Mouse (Mus musculus) neural tube, embryonic 13.5 days (tissue): ENCODE measurements around the gene Inpp1. TPM values are rescaled to one million over a fixed set of nuclear protein-coding genes. Genes with fewer than 3 reads are reported as not detected.

Source experiments
- ATAC-seq: fragments of 200-750 bp; cut with Nextera tagmentation; 2 replicates; pipeline ENCODE4 v1.8.0; 2017; ENCODE audit warnings: low read depth, mild to moderate bottlenecking, moderate TSS enrichment, moderate library complexity
- H3K27ac ChIP-seq: fragments of 300-500 bp; sonication (generic); replicated peaks from 2 replicates; pipeline ENCODE4 v1.5.1; 2015; ENCODE audit warnings: moderate library complexity, mild to moderate bottlenecking, inconsistent platforms
- H3K27me3 ChIP-seq: fragments of 300-500 bp; sonication (generic); 2 replicates; pipeline ENCODE4 v1.6.1; 2015; ENCODE audit warnings: mild to moderate bottlenecking, inconsistent platforms
- H3K36me3 ChIP-seq: fragments of 300-500 bp; sonication (generic); 2 replicates; pipeline ENCODE4 v1.6.1; 2015; ENCODE audit warnings: mild to moderate bottlenecking, inconsistent platforms
- H3K4me1 ChIP-seq: fragments of 300-500 bp; sonication (generic); replicated peaks from 2 replicates; pipeline ENCODE4 v1.6.1; 2015; ENCODE audit warnings: inconsistent platforms
- H3K4me2 ChIP-seq: fragments of 300-500 bp; sonication (generic); 2 replicates; pipeline ENCODE4 v1.6.1; 2015; ENCODE audit warnings: inconsistent platforms, mild to moderate bottlenecking, moderate library complexity
- H3K4me3 ChIP-seq: fragments of 300-500 bp; sonication (generic); 2 replicates; pipeline ENCODE4 v1.5.1; 2015; ENCODE audit warnings: mild to moderate bottlenecking, inconsistent platforms
- H3K9ac ChIP-seq: fragments of 300-500 bp; sonication (generic); 2 replicates; pipeline ENCODE4 v1.6.1; 2015; ENCODE audit warnings: moderate library complexity, mild to moderate bottlenecking, inconsistent platforms
- H3K9me3 ChIP-seq: fragments of 300-500 bp; sonication (generic); 2 replicates; pipeline ENCODE4 v1.6.1; 2016; ENCODE audit warnings: inconsistent platforms
- WGBS: fragments of 180-500 bp; shearing (Covaris S2); methylation state at CpG from one replicate; pipeline ENCODE4 v1.1.7; 2015; 5-methylcytosine and 5-hydroxymethylcytosine counted together
- polyA plus RNA-seq: library from polyadenylated mRNA; unstranded; fragments of >200 nt; fragmentation: Nextera tagmentation; extraction: Ambion mirVana; gene quantifications from 2 replicates; pipeline ENCODE4 v1.2.1, GENCODE M21; 2015

Inpp1 gene
- polyA plus RNA-seq, 1 experiment from 2014 or later, result 28.6 TPM

GRCm38 (mm10) chr1:52816232-52816891 lies 1.1 kb downstream of the Inpp1 start:
- Histone ChIP-seq H3K4me2 (peak overlapping the region; percentile 71), H3K36me3 (no peaks in the 10 kb centered on the region; the same call in 1 of the 2 replicates), H3K9me3 (no peaks in the 10 kb centered on the region), H3K4me3 (peak overlapping the region; percentile 77), H3K27me3 (no peaks in the 10 kb centered on the region), H3K9ac (peak overlapping the region; percentile 93), H3K27ac (peak overlapping the region; percentile 87), H3K4me1 (peaks cover 26% of the 10 kb centered on the region)
- 66% methylated on average over 13 of the region's 13 CpGs for WGBS
- ATAC-seq, result peak; percentile 34

DNA sequence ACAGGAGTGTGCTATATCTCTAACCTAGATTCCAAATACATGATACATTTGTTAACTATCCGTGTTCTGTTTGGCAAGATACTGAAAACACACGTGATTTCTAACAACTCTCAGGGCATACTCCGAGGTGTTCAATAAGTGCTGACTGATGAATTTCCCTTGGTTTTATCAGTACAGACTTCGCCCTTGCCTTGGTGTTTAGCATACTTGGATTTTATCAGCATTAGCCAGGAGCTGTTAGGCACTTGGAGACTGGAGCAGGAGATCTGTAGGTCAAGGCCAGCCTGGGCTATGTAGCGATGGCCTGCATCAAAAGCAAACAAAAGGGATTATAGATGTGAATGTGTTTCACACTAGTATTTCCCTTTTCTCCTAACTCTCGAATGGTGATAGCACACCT lies 9.0 kb downstream of the Inpp1 start:
- Histone ChIP-seq H3K9ac (no peak overlapping the region), H3K4me2 (no peak overlapping the region), H3K27me3 (no peaks in the 10 kb centered on the region), H3K9me3 (no peaks in the 10 kb centered on the region), H3K27ac (no peak overlapping the region), H3K4me1 (no peaks in the 10 kb centered on the region), H3K4me3 (no peak overlapping the region), H3K36me3 (peaks cover 10% of the 10 kb centered on the region)
- ATAC-seq, result no peak
- 87% methylated on average over 6 of the region's 6 CpGs for WGBS

DNA sequence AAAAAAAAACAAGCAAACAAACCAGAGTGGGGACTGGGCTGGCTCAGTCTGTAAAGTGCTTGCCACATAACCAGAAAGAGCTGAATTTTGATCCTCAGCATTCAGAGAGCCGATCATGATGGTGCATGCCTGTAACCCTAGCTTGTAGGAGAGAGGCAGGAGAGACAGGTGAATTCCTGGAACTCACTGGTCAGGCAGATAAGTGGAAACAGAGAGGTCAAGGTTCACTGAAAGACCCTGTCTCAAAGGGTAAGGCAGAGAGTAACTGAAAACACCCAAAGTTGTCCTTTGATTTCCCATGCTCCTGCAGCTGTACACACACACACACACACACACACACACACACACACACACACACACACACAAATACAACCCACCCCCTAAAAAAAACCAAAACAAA lies 12.4 kb downstream of the Inpp1 start:
- Histone ChIP-seq H3K9me3 (no peaks in the 10 kb centered on the region), H3K9ac (no peak overlapping the region), H3K36me3 (peaks cover 8% of the 10 kb centered on the region; the same call in 1 of the 2 replicates), H3K4me1 (no peaks in the 10 kb centered on the region), H3K27me3 (no peaks in the 10 kb centered on the region), H3K27ac (no peak overlapping the region), H3K4me2 (no peak overlapping the region), H3K4me3 (no peak overlapping the region)
- WGBS, result 92% methylated on average over 1 of the region's 1 CpGs
- ATAC-seq, result no peak

DNA sequence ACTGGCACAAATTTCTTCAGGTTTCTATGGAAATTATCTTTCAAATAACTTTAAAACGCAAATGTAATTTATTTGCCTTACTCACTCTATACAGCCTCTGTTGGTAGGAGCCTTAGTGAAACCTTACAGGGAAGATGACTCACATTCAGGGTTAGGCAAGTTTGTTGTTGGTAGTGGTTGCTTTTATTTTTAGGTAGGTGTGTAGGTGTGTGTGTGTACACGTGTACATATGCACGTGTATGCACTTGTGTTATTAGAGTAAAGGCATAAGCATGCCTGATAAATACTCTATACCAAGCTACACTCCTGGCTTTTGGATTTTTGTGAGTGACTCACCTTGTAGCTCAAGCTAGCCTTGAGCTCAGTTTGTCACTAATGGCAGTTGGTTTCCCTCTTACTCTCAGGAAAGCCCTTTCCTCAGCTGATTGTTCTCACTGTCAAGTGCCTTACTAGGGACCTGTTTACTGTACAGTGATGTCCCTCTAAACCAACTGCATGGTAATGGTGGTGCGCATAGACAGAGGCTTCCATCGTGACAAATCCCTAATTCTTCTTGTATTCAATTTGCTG lies 15.0 kb downstream of the Inpp1 start:
- ATAC-seq, result no peak
- no peaks in the 10 kb centered on the region for H3K9me3 ChIP-seq
- 96% methylated on average over 5 of the region's 5 CpGs for WGBS
- no peak overlapping the region for H3K27ac ChIP-seq
- H3K4me3 ChIP-seq, result no peak overlapping the region
- H3K27me3 ChIP-seq, result no peaks in the 10 kb centered on the region
- 0 out of 2 replicates have a peak, but pooled peaks cover 4% of the 10 kb centered on the region for H3K4me1 ChIP-seq
- no peak overlapping the region for H3K4me2 ChIP-seq
- no peak overlapping the region for H3K9ac ChIP-seq
- 0 out of 2 replicates have a peak, but pooled peaks cover 2% of the 10 kb centered on the region for H3K36me3 ChIP-seq

DNA sequence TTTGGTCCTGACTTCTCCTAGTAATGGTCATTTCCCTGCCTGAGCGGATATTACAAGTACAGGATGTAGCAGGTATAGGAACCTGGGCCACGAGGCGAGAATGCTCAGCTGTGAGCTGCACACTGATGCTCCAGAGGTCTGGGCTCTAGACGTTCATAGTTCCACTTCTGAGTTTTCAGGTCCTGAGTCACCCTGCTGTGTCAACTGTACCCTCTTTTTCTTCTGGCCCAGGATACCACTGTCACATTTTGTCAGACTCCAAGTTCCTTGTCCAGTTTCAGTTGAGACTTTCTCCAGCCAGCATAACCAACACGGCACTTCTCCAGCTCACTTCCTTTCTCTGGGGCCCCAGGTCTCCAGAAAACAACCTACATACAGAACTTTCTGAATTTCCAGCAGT lies 15.8 kb downstream of the Inpp1 start:
- Histone ChIP-seq H3K4me1 (0 out of 2 replicates have a peak, but pooled peaks cover 4% of the 10 kb centered on the region), H3K4me2 (no peak overlapping the region), H3K27ac (no peak overlapping the region), H3K9me3 (no peaks in the 10 kb centered on the region), H3K27me3 (no peaks in the 10 kb centered on the region), H3K36me3 (0 out of 2 replicates have a peak, but pooled peaks cover 2% of the 10 kb centered on the region), H3K9ac (no peak overlapping the region), H3K4me3 (no peak overlapping the region)
- 84% methylated on average over 5 of the region's 5 CpGs for WGBS
- ATAC-seq, result no peak

DNA sequence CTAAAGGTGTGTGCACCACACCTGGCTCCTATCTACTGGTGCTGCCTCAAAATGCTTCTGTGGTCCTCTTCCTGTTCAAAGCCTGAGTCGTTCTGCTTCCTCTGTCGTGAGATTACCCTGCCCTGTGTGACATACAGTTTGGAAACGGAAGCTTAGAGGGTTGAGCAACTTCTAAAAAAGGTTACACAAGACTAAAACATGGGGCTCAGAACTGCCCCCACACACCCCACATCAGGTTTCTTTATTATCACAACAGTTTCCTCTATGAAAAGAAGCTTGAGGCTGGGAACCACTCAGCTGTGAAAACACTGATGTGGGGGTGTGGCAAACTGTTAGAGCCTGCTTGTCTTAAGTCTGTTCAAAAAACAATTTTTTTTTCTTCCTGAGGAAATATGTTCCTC lies 17.1 kb downstream of the Inpp1 start:
- H3K36me3 ChIP-seq, result 0 out of 2 replicates have a peak, but pooled peaks cover 2% of the 10 kb centered on the region
- no peak overlapping the region for H3K9ac ChIP-seq
- H3K4me2 ChIP-seq, result no peak overlapping the region
- WGBS, result 70% methylated on average over 3 of the region's 3 CpGs
- ATAC-seq, result no peak
- H3K27me3 ChIP-seq, result no peaks in the 10 kb centered on the region
- H3K9me3 ChIP-seq, result no peaks in the 10 kb centered on the region
- no peak overlapping the region for H3K27ac ChIP-seq
- no peak overlapping the region for H3K4me3 ChIP-seq
- H3K4me1 ChIP-seq, result 0 out of 2 replicates have a peak, but pooled peaks cover 4% of the 10 kb centered on the region

DNA sequence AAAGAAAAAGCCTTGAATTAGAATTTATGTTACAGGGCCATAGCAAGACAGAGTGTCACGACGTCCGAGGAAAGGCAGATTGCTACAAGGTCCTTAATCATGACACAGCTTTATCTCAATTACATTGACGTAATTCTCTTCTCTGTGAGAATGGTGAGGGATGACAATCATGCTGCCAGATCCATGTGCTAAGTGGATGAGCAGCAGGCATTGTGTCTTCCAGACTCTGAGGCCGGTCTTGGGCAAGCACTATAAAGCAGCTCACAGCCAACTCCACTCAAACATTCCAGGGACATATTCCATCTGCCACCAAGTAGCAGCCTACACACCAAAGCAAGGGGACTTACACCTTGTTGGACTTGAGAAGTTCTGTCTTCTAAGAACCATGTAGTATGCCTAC lies 17.7 kb downstream of the Inpp1 start:
- Histone ChIP-seq H3K27me3 (no peaks in the 10 kb centered on the region), H3K9ac (no peak overlapping the region), H3K4me3 (no peak overlapping the region), H3K4me1 (0 out of 2 replicates have a peak, but pooled peaks cover 4% of the 10 kb centered on the region), H3K9me3 (no peaks in the 10 kb centered on the region), H3K36me3 (peaks cover 3% of the 10 kb centered on the region), H3K27ac (no peak overlapping the region), H3K4me2 (no peak overlapping the region)
- WGBS, result 73% methylated on average over 5 of the region's 5 CpGs
- no peak for ATAC-seq

DNA sequence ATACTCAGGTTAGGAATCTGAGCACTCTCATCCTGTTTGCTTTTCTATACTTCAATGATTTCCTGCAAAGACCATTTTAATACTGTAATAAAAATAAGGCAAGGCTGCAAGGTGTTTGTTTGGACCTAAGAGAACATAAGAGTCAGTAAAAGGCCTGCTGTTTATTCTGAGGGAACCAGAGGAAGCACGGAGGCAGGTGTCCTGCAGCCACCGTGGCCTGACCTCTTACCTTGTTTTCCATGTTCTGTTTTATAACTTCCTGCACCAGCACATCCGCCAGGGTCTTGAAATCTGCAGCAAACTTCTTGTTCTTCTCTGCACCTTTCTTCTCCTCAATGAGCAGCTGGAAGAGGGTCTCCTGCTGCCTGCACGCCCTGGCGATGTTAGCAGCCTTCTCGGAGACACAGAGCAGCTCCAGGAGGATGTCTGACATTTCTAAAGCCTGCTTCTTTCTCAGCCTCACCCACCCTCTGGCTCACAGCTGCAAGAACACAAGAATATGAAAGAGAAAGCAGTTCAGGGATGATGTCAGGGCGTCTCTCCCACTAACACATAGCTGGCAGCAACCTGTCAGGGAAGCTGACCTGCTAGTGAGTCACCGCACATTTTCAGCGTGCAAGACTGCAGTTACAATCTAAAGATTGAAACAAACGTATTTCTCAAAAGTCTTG lies 18.3 kb downstream of the Inpp1 start:
- H3K36me3 ChIP-seq, result peaks cover 9% of the 10 kb centered on the region
- 0 out of 2 replicates have a peak, but pooled peaks cover 4% of the 10 kb centered on the region for H3K4me1 ChIP-seq
- 78% methylated on average over 10 of the region's 10 CpGs for WGBS
- H3K27ac ChIP-seq, result peak overlapping the region; percentile 23
- ATAC-seq, result no peak
- no peaks in the 10 kb centered on the region for H3K27me3 ChIP-seq
- H3K4me2 ChIP-seq, result no peak overlapping the region
- H3K9ac ChIP-seq, result no peak overlapping the region
- H3K4me3 ChIP-seq, result no peak overlapping the region
- no peaks in the 10 kb centered on the region for H3K9me3 ChIP-seq

- H3K36me3 ChIP-seq, result peaks cover 33% of the 10 kb centered on the region
- WGBS, result 88% methylated on average over 2 of the region's 2 CpGs
- H3K4me1 ChIP-seq, result 0 out of 2 replicates have a peak, but pooled peaks cover 4% of the 10 kb centered on the region
- no peaks in the 10 kb centered on the region for H3K27me3 ChIP-seq
- H3K27ac ChIP-seq, result no peak overlapping the region
- H3K4me2 ChIP-seq, result no peak overlapping the region
- no peak for ATAC-seq
- H3K9me3 ChIP-seq, result no peaks in the 10 kb centered on the region
- H3K9ac ChIP-seq, result no peak overlapping the region
- no peak overlapping the region for H3K4me3 ChIP-seq
Measured at GRCm38 (mm10) chr1:52795927-52796326, 21.6 kb downstream of the Inpp1 start.

DNA sequence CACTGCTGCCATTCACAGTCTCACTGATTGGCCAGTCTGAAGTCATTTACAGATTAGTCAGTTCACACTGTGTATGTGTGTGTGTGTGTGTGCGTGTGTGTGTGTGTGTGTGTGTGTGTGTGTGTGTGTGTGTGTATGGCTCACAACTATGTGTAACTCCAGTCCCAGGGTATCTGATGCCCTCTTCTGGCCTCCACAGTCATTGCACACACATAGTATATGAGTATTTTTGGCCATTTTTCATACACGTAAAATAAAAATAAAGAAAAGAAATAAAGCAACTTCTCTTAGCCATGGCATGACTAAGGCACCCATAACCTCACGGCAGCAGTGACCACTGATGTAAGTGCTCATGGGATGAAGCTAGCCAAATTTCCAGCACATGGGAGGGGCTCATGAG lies 23.8 kb downstream of the Inpp1 start:
- Histone ChIP-seq H3K4me1 (no peaks in the 10 kb centered on the region), H3K36me3 (peaks cover 49% of the 10 kb centered on the region)
- 83% methylated on average over 3 of the region's 3 CpGs for WGBS

DNA sequence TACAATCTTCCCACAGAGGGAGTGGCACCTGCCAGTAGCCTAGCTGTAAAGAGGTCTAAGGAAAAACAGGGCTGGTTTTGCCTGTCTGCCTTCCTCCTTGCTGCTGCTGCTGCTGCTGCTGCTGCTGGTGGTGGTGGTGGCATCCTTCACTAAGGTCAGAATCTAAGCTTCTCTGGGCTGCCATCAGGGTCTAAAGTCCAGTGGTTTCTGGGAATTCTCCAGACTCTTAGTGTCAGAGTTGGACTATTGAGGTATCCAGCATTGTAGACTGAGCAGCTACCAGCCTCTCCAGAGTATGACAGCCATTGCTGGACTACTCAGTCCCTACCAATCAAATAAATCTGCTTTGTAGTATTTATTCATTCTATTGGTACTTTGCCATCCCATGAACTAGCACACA lies 24.8 kb downstream of the Inpp1 start:
- H3K4me2 ChIP-seq, result no peak overlapping the region
- H3K4me3 ChIP-seq, result no peak overlapping the region
- H3K27ac ChIP-seq, result no peak overlapping the region
- H3K27me3 ChIP-seq, result no peaks in the 10 kb centered on the region
- no peak overlapping the region for H3K9ac ChIP-seq
- H3K36me3 ChIP-seq, result peaks cover 52% of the 10 kb centered on the region
- no peaks in the 10 kb centered on the region for H3K9me3 ChIP-seq
- H3K4me1 ChIP-seq, result no peaks in the 10 kb centered on the region
- ATAC-seq, result no peak

More for the DNA sequence above, 23.8 kb downstream of the Inpp1 start:
- Histone ChIP-seq H3K9me3 (no peaks in the 10 kb centered on the region), H3K27me3 (no peaks in the 10 kb centered on the region), H3K27ac (no peak overlapping the region), H3K4me3 (no peak overlapping the region), H3K9ac (no peak overlapping the region), H3K4me2 (no peak overlapping the region)
- no peak for ATAC-seq

DNA sequence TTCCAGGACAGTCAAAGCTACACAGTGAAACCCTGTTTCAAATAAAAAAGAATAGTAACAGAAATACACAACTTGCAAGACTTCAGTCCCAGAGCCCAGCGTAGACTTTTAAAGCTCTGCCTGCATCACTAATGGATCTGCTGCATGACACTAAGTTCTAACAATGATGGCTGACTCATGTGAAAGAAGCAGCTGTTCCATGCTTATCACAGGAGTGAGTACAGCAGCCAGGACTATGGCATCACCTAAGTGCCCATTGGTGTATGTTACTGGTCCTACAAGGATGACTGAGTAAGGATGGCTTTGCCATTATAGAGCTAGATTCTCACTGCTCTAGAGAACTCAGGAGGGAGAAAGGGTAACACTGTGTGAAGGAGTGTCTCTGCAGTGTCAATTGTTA lies 30.2 kb downstream of the Inpp1 start:
- Histone ChIP-seq H3K4me1 (no peaks in the 10 kb centered on the region), H3K4me2 (no peak overlapping the region), H3K9ac (no peak overlapping the region), H3K36me3 (peaks cover 34% of the 10 kb centered on the region), H3K9me3 (no peaks in the 10 kb centered on the region), H3K27me3 (no peaks in the 10 kb centered on the region), H3K4me3 (no peak overlapping the region), H3K27ac (no peak overlapping the region)
- 97% methylated on average over 1 of the region's 1 CpGs for WGBS
- ATAC-seq, result no peak
